Mouse (Mus musculus) liver, embryonic 14.5 days (tissue): ENCODE measurements around the gene Gse1. TPM values are rescaled to one million over a fixed set of nuclear protein-coding genes. Genes with fewer than 3 reads are reported as not detected.
A peak's percentile ranks its signal among the peaks of the same experiment; 100 is the strongest.

Experiments
- ATAC-seq: fragments of 200-750 bp; cut with Nextera tagmentation; 2 replicates; pipeline ENCODE4 v1.8.0; 2017; ENCODE audit warnings: moderate number of reproducible peaks, mild to moderate bottlenecking, moderate library complexity; ENCODE audit not compliant: insufficient read depth
- DNase-seq, 3 experiments: peaks; one replicate each; pipeline ENCODE4 v3.0.0-alpha.2; 2012 to 2013; ENCODE audit warnings: low read depth in 3 of 3, low spot score in 3 of 3
- H3K27ac ChIP-seq: fragments of 300-500 bp; sonication (generic); 2 replicates; pipeline ENCODE4 v1.5.1; 2014; ENCODE audit warnings: moderate library complexity, mild to moderate bottlenecking, control low read depth, inconsistent platforms
- H3K27me3 ChIP-seq: fragments of 300-500 bp; sonication (generic); 2 replicates; pipeline ENCODE4 v1.6.1; 2014; ENCODE audit warnings: mild to moderate bottlenecking, low read length, moderate library complexity; ENCODE audit not compliant: control insufficient read depth, insufficient read depth
- H3K36me3 ChIP-seq: fragments of 300-500 bp; sonication (generic); replicated peaks from 2 replicates; pipeline ENCODE4 v1.6.1; 2014; ENCODE audit warnings: low read depth; ENCODE audit not compliant: control insufficient read depth, insufficient read depth
- H3K4me1 ChIP-seq, 2 experiments: fragments of 200-500 bp in 1 of 2; fragments of 300-500 bp in 1 of 2; sonication (generic) in 1 of 2; replicated peaks; 2 replicates each; pipeline ENCODE4 v1.6.1; 2012 to 2014; ENCODE audit warnings: antibody characterized with exemption in 1 of 2, inconsistent platforms in 1 of 2, low read length in 1 of 2; ENCODE audit not compliant: control insufficient read depth in 2 of 2, insufficient read depth in 2 of 2
- H3K4me2 ChIP-seq: fragments of 300-500 bp; sonication (generic); 2 replicates; pipeline ENCODE4 v1.6.1; 2014; ENCODE audit warnings: low read depth, mild to moderate bottlenecking, control low read depth, moderate library complexity
- H3K4me3 ChIP-seq, 2 experiments: fragments of 200-500 bp in 1 of 2; fragments of 300-500 bp in 1 of 2; sonication (generic) in 1 of 2; 2 replicates each; pipeline ENCODE4 v1.5.1; 2012 to 2014; ENCODE audit warnings: low read depth in 2 of 2, low read length in 2 of 2, mild to moderate bottlenecking in 2 of 2, control low read depth in 1 of 2, inconsistent platforms in 1 of 2, moderate library complexity in 1 of 2; ENCODE audit not compliant: insufficient read depth in 1 of 2
- H3K9ac ChIP-seq: fragments of 300-500 bp; sonication (generic); replicated peaks from 2 replicates; pipeline ENCODE4 v1.6.1; 2014; ENCODE audit warnings: mild to moderate bottlenecking, control low read depth, moderate library complexity
- H3K9me3 ChIP-seq: fragments of 300-500 bp; sonication (generic); 2 replicates; pipeline ENCODE4 v1.6.1; 2016; ENCODE audit warnings: low read length, mixed read lengths; ENCODE audit not compliant: control insufficient read depth
- CTCF ChIP-seq: IDR thresholded peaks from 2 replicates; pipeline ENCODE4 v1.5.1; 2016; ENCODE audit warnings: antibody characterized with exemption, low read depth, control low read depth
- EP300 ChIP-seq: IDR thresholded peaks from 2 replicates; pipeline ENCODE4 v1.6.1; 2016; ENCODE audit warnings: antibody characterized with exemption, low read depth
- WGBS: fragments of 180-500 bp; shearing (Covaris S2); extraction: QIAGEN DNeasy Blood & Tissue Kit; methylation state at CpG from one replicate; pipeline ENCODE4 v1.1.7; 2014; ENCODE audit not compliant: insufficient replicate concordance; 5-methylcytosine and 5-hydroxymethylcytosine counted together
- polyA plus RNA-seq, 2 experiments: library from polyadenylated mRNA; depleted of rRNA in 1 of 2; stranded (reverse) in 1 of 2; unstranded in 1 of 2; fragments of >200 nt; fragmentation: Nextera tagmentation in 1 of 2; extraction: Ambion mirVana in 1 of 2; gene quantifications; 2 replicates each; pipeline versions ENCODE4 v1.2.1 to v1.2.3; 2012 to 2014

Gene Gse1
- polyA plus RNA-seq, 2 experiments: 11.4 to 14.9 TPM

- no peak for DNase-seq
- Histone ChIP-seq H3K4me3 (no peak overlapping the region), H3K4me1 (no peaks in the 10 kb centered on the region), H3K9ac (no peak overlapping the region), H3K9me3 (no peaks in the 10 kb centered on the region), H3K27ac (no peak overlapping the region), H3K36me3 (peaks cover 61% of the 10 kb centered on the region), H3K27me3 (no peaks in the 10 kb centered on the region), H3K4me2 (no peak overlapping the region)
- TF ChIP-seq CTCF: no peak
- no peak for TF ChIP-seq EP300
- WGBS: 84% methylated on average over 12 of the region's 12 CpGs
- ATAC-seq: no peak
Measured at GRCm38 (mm10) chr8:120581329-120581728, 353.1 kb downstream of the Gse1 start.

GRCm38 (mm10) chr8:120581811-120582210, 353.6 kb downstream of the Gse1 start:
- H3K36me3 ChIP-seq: peaks cover 57% of the 10 kb centered on the region
- ATAC-seq: no peak

DNA sequence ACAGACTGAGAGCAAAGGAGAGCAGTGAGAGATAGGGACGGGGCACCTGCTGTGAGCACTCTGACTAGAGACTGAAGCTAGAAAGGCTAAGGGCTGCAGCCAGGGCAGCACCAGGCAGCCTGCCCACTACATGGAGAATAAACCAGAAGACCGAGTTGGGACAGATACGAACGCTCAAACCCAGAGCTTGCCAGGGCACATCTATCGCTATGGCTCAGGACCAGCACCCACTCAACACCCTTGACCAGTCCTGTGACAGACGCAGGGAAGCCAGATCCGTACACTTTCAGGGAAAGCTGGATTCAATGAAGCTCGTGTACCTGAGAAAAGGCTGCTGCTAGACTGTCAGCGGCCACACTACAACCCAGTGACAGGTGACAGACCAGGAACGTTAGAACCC, 357.3 kb downstream of the Gse1 start:
- no peak overlapping the region for H3K9ac ChIP-seq
- no peaks in the 10 kb centered on the region for H3K9me3 ChIP-seq
- H3K36me3 ChIP-seq: peaks cover 19% of the 10 kb centered on the region
- no peak overlapping the region for H3K27ac ChIP-seq
- H3K4me3 ChIP-seq: no peak overlapping the region
- WGBS: 84% methylated on average over 10 of the region's 10 CpGs
- no peak for ATAC-seq
- no peak overlapping the region for H3K4me2 ChIP-seq
- TF ChIP-seq EP300: no peak
- TF ChIP-seq CTCF: no peak
- no peak for DNase-seq
- no peaks in the 10 kb centered on the region for H3K27me3 ChIP-seq
- H3K4me1 ChIP-seq: peaks cover 10 to 11% of the 10 kb centered on the region in 2 experiments

More at GRCm38 (mm10) chr8:120581811-120582210, 353.6 kb downstream of the Gse1 start:
- Histone ChIP-seq H3K9me3 (no peaks in the 10 kb centered on the region), H3K4me1 (no peaks in the 10 kb centered on the region), H3K9ac (no peak overlapping the region), H3K27me3 (no peaks in the 10 kb centered on the region), H3K4me3 (no peak overlapping the region), H3K27ac (no peak overlapping the region), H3K4me2 (no peak overlapping the region)
- no peak for DNase-seq
- TF ChIP-seq CTCF: no peak
- no peak for TF ChIP-seq EP300
- 78% methylated on average over 8 of the region's 8 CpGs for WGBS

GRCm38 (mm10) chr8:120588908-120589771, 360.9 kb downstream of the Gse1 start, which contains the start of gene Gins2:
Gins2 (minus strand) TSS chr8:120589304.
- WGBS: under 1% methylated on average over 67 of the region's 67 CpGs
- Histone ChIP-seq H3K4me2 (peak within 1 kb of the TSS; percentile 99), H3K9me3 (no peaks in the 10 kb centered on the region), H3K27me3 (no peaks in the 10 kb centered on the region), H3K4me1 (peaks cover 10 to 11% of the 10 kb centered on the region in 2 experiments), H3K36me3 (peaks cover 7% of the 10 kb centered on the region), H3K27ac (peak within 1 kb of the TSS; percentile 57), H3K9ac (peak within 1 kb of the TSS; percentile 89), H3K4me3 (peak within 1 kb of the TSS; percentile 82 to 91)
- DNase-seq: peak; percentile 98 to 99 (median 98)
- TF ChIP-seq EP300 (no peak), CTCF (0 out of 2 replicates have a peak, but pooled peaks have one; percentile 24)
- ATAC-seq: peak; percentile 97

GRCm38 (mm10) chr8:120589921-120590320, 361.7 kb downstream of the Gse1 start:
- Histone ChIP-seq H3K36me3 (peaks cover 7% of the 10 kb centered on the region), H3K27ac (no peak overlapping the region; the same call in none of the 2 replicates), H3K4me1 (peaks cover 10 to 11% of the 10 kb centered on the region in 2 experiments), H3K4me2 (peak overlapping the region; percentile 99), H3K27me3 (no peaks in the 10 kb centered on the region), H3K4me3 (peak overlapping the region; percentile 66 to 91), H3K9me3 (no peaks in the 10 kb centered on the region; the same call in 1 of the 2 replicates), H3K9ac (peak overlapping the region; percentile 51)
- TF ChIP-seq CTCF (no peak), EP300 (no peak)
- no peak for DNase-seq
- ATAC-seq: no peak
- 42% methylated on average over 2 of the region's 2 CpGs for WGBS
